Mouse (Mus musculus): ENCODE results near the gene D730048I06Rik. TPM values are rescaled to one million over a fixed set of nuclear protein-coding genes. Genes with fewer than 3 reads are reported as not detected.
"Not testable (repeated sequence)": the region's sequence is repeated elsewhere in the genome, so short reads cannot be mapped to it uniquely, and the experiment has no call there.

Gene D730048I06Rik
- polyA plus RNA-seq (2014; fragmentation: Nextera tagmentation; extraction: Ambion mirVana), result not detected in 2 replicates

DNA sequence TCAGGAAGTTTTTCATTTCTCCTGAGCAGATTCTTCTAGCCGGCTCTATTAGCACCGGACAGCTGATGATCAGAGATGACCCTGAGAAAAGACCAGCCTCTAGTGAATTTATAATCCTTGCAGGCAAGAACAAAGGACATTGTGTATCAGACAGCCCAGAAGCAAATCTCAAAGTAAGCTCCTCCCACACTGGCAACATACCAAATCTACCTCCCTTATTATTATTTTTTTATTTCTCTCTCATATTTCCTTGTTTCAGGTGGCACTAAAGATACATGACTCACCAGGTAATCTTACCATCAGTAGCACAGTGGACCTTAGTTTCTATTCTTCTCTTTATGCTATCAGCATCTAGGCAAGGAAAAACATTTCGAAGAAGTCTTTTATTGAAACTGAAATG, at the start of gene D730048I06Rik, which contains the start of gene Gm27235:
TSS of gene D730048I06Rik (minus strand) at position 112 of the 400 bp plus-strand sequence.
TSS of gene Gm27235 (minus strand) at position 101 of the 400 bp plus-strand sequence.
- ATAC-seq (replicated peaks; ENCODE audit: low FRiP score, low TSS enrichment, low read depth) (no peak), DNase-seq (ENCODE audit: low spot score) (no peak)
- H3K9me3 ChIP-seq (ENCODE audit: control insufficient read depth, low read length), result no peaks in the 10 kb centered on the region
- H3K36me3 ChIP-seq (ENCODE audit: control insufficient read depth, insufficient read depth, low read length), result no peaks in the 10 kb centered on the region
- no peak within 1 kb of the TSS for H3K27ac ChIP-seq (ENCODE audit: low read depth)
- no peaks in the 10 kb centered on the region for H3K4me1 ChIP-seq (replicated peaks; ENCODE audit: control insufficient read depth, insufficient read depth, low read length)
- H3K4me3 ChIP-seq (ENCODE audit: low read depth, low read length), result no peak within 1 kb of the TSS
- H3K4me2 ChIP-seq (ENCODE audit: low read length), result no peak within 1 kb of the TSS
- no peaks in the 10 kb centered on the region for H3K27me3 ChIP-seq (replicated peaks; ENCODE audit: control insufficient read depth, insufficient read depth, low read length)
- WGBS, result 91% methylated on average over 3 of the region's 3 CpGs
- no peak within 1 kb of the TSS for H3K9ac ChIP-seq (ENCODE audit: low read length)

- not testable (repeated sequence) for H3K4me3 ChIP-seq (ENCODE audit: low read depth, low read length); H3K9ac ChIP-seq (ENCODE audit: low read length); H3K27me3 ChIP-seq (replicated peaks; ENCODE audit: control insufficient read depth, insufficient read depth, low read length); H3K27ac ChIP-seq (ENCODE audit: low read depth); ATAC-seq (replicated peaks; ENCODE audit: low FRiP score, low TSS enrichment, low read depth); H3K4me1 ChIP-seq (replicated peaks; ENCODE audit: control insufficient read depth, insufficient read depth, low read length); H3K4me2 ChIP-seq (ENCODE audit: low read length); DNase-seq (ENCODE audit: low spot score); H3K36me3 ChIP-seq (ENCODE audit: control insufficient read depth, insufficient read depth, low read length); H3K9me3 ChIP-seq (ENCODE audit: control insufficient read depth, low read length)
- WGBS, result 98% methylated on average over 15 of the region's 15 CpGs
Measured at GRCm38 (mm10) chr9:35817881-35818280, 28.0 kb upstream of the D730048I06Rik start.

GRCm38 (mm10) chr9:35798146-35798545, 8.2 kb upstream of the D730048I06Rik start:
- no peaks in the 10 kb centered on the region for H3K36me3 ChIP-seq (ENCODE audit: control insufficient read depth, insufficient read depth, low read length)
- no peak overlapping the region for H3K9ac ChIP-seq (ENCODE audit: low read length)
- ATAC-seq (replicated peaks; ENCODE audit: low FRiP score, low TSS enrichment, low read depth), result no peak
- no peaks in the 10 kb centered on the region for H3K27me3 ChIP-seq (replicated peaks; ENCODE audit: control insufficient read depth, insufficient read depth, low read length)
- no peak overlapping the region for H3K4me2 ChIP-seq (ENCODE audit: low read length)
- no peaks in the 10 kb centered on the region for H3K4me1 ChIP-seq (replicated peaks; ENCODE audit: control insufficient read depth, insufficient read depth, low read length)
- no peak overlapping the region for H3K27ac ChIP-seq (ENCODE audit: low read depth)
- H3K4me3 ChIP-seq (ENCODE audit: low read depth, low read length), result no peak overlapping the region
- no peak for DNase-seq (ENCODE audit: low spot score)
- H3K9me3 ChIP-seq (ENCODE audit: control insufficient read depth, low read length), result no peaks in the 10 kb centered on the region

GRCm38 (mm10) chr9:35778009-35778408, 11.9 kb downstream of the D730048I06Rik start, which contains the start of gene Gm17727:
Gene Gm17727 (minus strand): TSS chr9:35778109.
- H3K27me3 ChIP-seq (replicated peaks; ENCODE audit: control insufficient read depth, insufficient read depth, low read length), result no peaks in the 10 kb centered on the region
- WGBS, result 63% methylated on average over 3 of the region's 3 CpGs
- no peak within 1 kb of the TSS for H3K4me3 ChIP-seq (ENCODE audit: low read depth, low read length)
- no peak within 1 kb of the TSS for H3K9ac ChIP-seq (ENCODE audit: low read length)
- H3K4me1 ChIP-seq (replicated peaks; ENCODE audit: control insufficient read depth, insufficient read depth, low read length), result no peaks in the 10 kb centered on the region
- H3K27ac ChIP-seq (ENCODE audit: low read depth), result no peak within 1 kb of the TSS
- DNase-seq (ENCODE audit: low spot score), result no peak
- ATAC-seq (replicated peaks; ENCODE audit: low FRiP score, low TSS enrichment, low read depth), result no peak
- no peaks in the 10 kb centered on the region for H3K9me3 ChIP-seq (ENCODE audit: control insufficient read depth, low read length)
- H3K36me3 ChIP-seq (ENCODE audit: control insufficient read depth, insufficient read depth, low read length), result no peaks in the 10 kb centered on the region
- H3K4me2 ChIP-seq (ENCODE audit: low read length), result no peak within 1 kb of the TSS

GRCm38 (mm10) chr9:35756843-35757242, 33.1 kb downstream of the D730048I06Rik start:
- Histone ChIP-seq H3K4me1 (replicated peaks; ENCODE audit: control insufficient read depth, insufficient read depth, low read length) (no peaks in the 10 kb centered on the region), H3K9me3 (ENCODE audit: control insufficient read depth, low read length) (no peaks in the 10 kb centered on the region), H3K4me3 (ENCODE audit: low read depth, low read length) (no peak overlapping the region), H3K36me3 (ENCODE audit: control insufficient read depth, insufficient read depth, low read length) (no peaks in the 10 kb centered on the region), H3K4me2 (ENCODE audit: low read length) (no peak overlapping the region), H3K27me3 (replicated peaks; ENCODE audit: control insufficient read depth, insufficient read depth, low read length) (no peaks in the 10 kb centered on the region), H3K27ac (ENCODE audit: low read depth) (no peak overlapping the region), H3K9ac (ENCODE audit: low read length) (no peak overlapping the region)
- ATAC-seq (replicated peaks; ENCODE audit: low FRiP score, low TSS enrichment, low read depth), result no peak
- no peak for DNase-seq (ENCODE audit: low spot score)

DNA sequence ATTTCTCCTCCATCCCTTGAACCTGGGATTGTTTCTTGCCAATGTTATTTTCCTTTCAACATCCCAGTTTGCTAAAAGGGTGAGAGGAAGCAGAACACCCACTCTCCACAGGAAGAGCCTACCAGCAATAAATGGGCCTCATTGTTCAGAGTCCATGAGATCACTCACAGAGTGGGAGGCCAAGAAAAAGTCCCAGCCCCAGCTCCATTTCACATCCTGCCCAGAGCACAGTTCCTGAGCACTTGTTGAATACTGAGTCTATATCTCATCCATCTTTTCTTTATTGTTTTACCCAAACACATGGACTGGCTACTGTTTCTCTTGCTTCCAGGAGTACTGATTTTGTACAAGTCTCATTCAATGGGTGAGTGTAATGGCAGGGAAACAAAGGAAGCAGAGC, 49.2 kb downstream of the D730048I06Rik start, which contains the start of gene Gm17677:
TSS of gene Gm17677 (plus strand) at position 301 of the 400 bp plus-strand sequence.
- DNase-seq (ENCODE audit: low spot score), result no peak
- no peak within 1 kb of the TSS for H3K27ac ChIP-seq (ENCODE audit: low read depth)
- H3K27me3 ChIP-seq (replicated peaks; ENCODE audit: control insufficient read depth, insufficient read depth, low read length), result no peaks in the 10 kb centered on the region
- no peaks in the 10 kb centered on the region for H3K9me3 ChIP-seq (ENCODE audit: control insufficient read depth, low read length)
- H3K4me2 ChIP-seq (ENCODE audit: low read length), result no peak within 1 kb of the TSS
- H3K4me1 ChIP-seq (replicated peaks; ENCODE audit: control insufficient read depth, insufficient read depth, low read length), result no peaks in the 10 kb centered on the region
- H3K4me3 ChIP-seq (ENCODE audit: low read depth, low read length), result no peak within 1 kb of the TSS
- no peak for ATAC-seq (replicated peaks; ENCODE audit: low FRiP score, low TSS enrichment, low read depth)
- H3K9ac ChIP-seq (ENCODE audit: low read length), result no peak within 1 kb of the TSS
- no peaks in the 10 kb centered on the region for H3K36me3 ChIP-seq (ENCODE audit: control insufficient read depth, insufficient read depth, low read length)

Other genes starting within 250 kb of the D730048I06Rik start
- gene Ddx25, start 231.6 kb downstream of the D730048I06Rik start, polyA plus RNA-seq (2014; fragmentation: Nextera tagmentation; extraction: Ambion mirVana), result 2.1 and 3.1 TPM in 2 replicates
- gene Pus3, start 231.5 kb downstream of the D730048I06Rik start, polyA plus RNA-seq (2014; fragmentation: Nextera tagmentation; extraction: Ambion mirVana), result 21.7 and 23.9 TPM in 2 replicates
- 0.31 and 0.43 TPM in 2 replicates for gene Pate2, start 219.8 kb downstream of the D730048I06Rik start, polyA plus RNA-seq (2014; fragmentation: Nextera tagmentation; extraction: Ambion mirVana)
- gene Hyls1, start 219.7 kb downstream of the D730048I06Rik start, polyA plus RNA-seq (2014; fragmentation: Nextera tagmentation; extraction: Ambion mirVana), result 14.4 and 14.6 TPM in 2 replicates
- not detected in 2 replicates for gene Pate4, start 178.2 kb downstream of the D730048I06Rik start, polyA plus RNA-seq (2014; fragmentation: Nextera tagmentation; extraction: Ambion mirVana)
- gene Pate3, start 141.9 kb downstream of the D730048I06Rik start, polyA plus RNA-seq (2014; fragmentation: Nextera tagmentation; extraction: Ambion mirVana), result 0.14 TPM in 1 of 2 replicates, not detected in the other
- gene Pate1, start 102.7 kb downstream of the D730048I06Rik start, polyA plus RNA-seq (2014; fragmentation: Nextera tagmentation; extraction: Ambion mirVana), result not detected in 2 replicates
- gene Gm17677, start 49.1 kb downstream of the D730048I06Rik start, polyA plus RNA-seq (2014; fragmentation: Nextera tagmentation; extraction: Ambion mirVana), result not detected in 2 replicates
- gene Gm17727, start 12.0 kb downstream of the D730048I06Rik start, polyA plus RNA-seq (2014; fragmentation: Nextera tagmentation; extraction: Ambion mirVana), result not detected in 2 replicates
- gene Gm27235, start within 50 bp of the D730048I06Rik start, polyA plus RNA-seq (2014; fragmentation: Nextera tagmentation; extraction: Ambion mirVana), result not detected in 2 replicates
- gene 9230110F15Rik, start 54.0 kb upstream of the D730048I06Rik start, polyA plus RNA-seq (2014; fragmentation: Nextera tagmentation; extraction: Ambion mirVana), result not detected in 2 replicates
- not detected in 2 replicates for gene 9230113P08Rik, start 118.3 kb upstream of the D730048I06Rik start, polyA plus RNA-seq (2014; fragmentation: Nextera tagmentation; extraction: Ambion mirVana)

Data from intestine, embryonic 14.5 days (tissue).